Comparison of ENCODE assay signal across 8 mouse cellular contexts in the genomic region with DNA sequence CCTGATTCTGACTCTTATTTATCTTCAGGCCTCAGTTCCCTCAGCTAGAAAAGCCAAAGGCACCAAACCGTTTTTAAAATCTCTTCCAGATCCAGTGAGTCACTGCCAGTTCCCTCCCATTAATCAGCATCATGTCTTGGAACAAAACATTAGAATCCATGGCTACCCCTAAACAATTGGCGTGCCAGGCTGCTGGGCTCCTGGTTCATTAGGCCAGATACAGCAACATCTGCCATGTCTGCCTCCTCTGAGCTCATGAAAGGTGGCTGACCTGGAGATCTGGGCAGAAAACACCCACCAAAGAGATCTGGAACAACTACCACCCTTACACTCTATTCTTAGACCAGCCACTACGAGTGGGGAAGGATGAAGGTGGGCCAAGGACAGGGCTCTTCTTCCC. TPM values are rescaled to one million over a fixed set of nuclear protein-coding genes. Genes with fewer than 3 reads are reported as not detected.
DNase-seq lines count a peak whose midpoint lies in the region; ATAC-seq and TF ChIP-seq lines count a peak whose summit lies in the region.
"Had no signal": no experiment of that assay in that cellular context is flagged by ENCODE, and none has a peak within 500 bp of the region (broad histone marks: within the 10 kb centered on the region; RNA-seq: fewer than 3 reads in every experiment).

No protein-coding gene starts in this region.

- no peak overlapping the region for H3K27ac ChIP-seq in limb, embryonic 12.5 days
- no peak overlapping the region for H3K27ac ChIP-seq in stomach, embryonic 16.5 days (ENCODE audit: low read length)

- no peaks in the 10 kb centered on the region for H3K9me3 ChIP-seq in E14TG2a.4 (ENCODE audit: low read length)
- H3K9me3 ChIP-seq in limb, embryonic 12.5 days: no peaks in the 10 kb centered on the region
- no peaks in the 10 kb centered on the region for H3K9me3 ChIP-seq in stomach, embryonic 16.5 days (replicated peaks; ENCODE audit: control insufficient read depth, low read length)

- H3K4me1 ChIP-seq in E14TG2a.4 (replicated peaks; ENCODE audit: low read depth, low read length): peaks cover 65% of the 10 kb centered on the region
- peaks cover 10% of the 10 kb centered on the region for H3K4me1 ChIP-seq in limb, embryonic 12.5 days (replicated peaks)
- H3K4me1 ChIP-seq in stomach, embryonic 16.5 days (ENCODE audit: control insufficient read depth, insufficient read depth, low read length): peaks cover 11% of the 10 kb centered on the region

- 78% methylated on average over 3 of the region's 3 CpGs for WGBS in limb, embryonic 12.5 days
- 56% methylated on average over 3 of the region's 3 CpGs for WGBS in stomach, embryonic 16.5 days

- no peaks in the 10 kb centered on the region for H3K27me3 ChIP-seq in E14TG2a.4 (ENCODE audit: insufficient read depth, low read length)
- H3K27me3 ChIP-seq in limb, embryonic 12.5 days: no peaks in the 10 kb centered on the region
- H3K27me3 ChIP-seq in stomach, embryonic 16.5 days (ENCODE audit: control insufficient read depth, insufficient read depth, low read length): no peaks in the 10 kb centered on the region

- no peak for TF ChIP-seq CTCF in E14TG2a.4 (conservative IDR thresholded peaks at IDR 0.05; ENCODE audit: low read length)

- H3K4me3 ChIP-seq in E14TG2a.4 (replicated peaks; ENCODE audit: low read length): peak overlapping the region; percentile 98
- H3K4me3 ChIP-seq in limb, embryonic 12.5 days (replicated peaks): peak overlapping the region; percentile 79
- H3K4me3 ChIP-seq in stomach, embryonic 16.5 days (replicated peaks; ENCODE audit: low read length): peak overlapping the region; percentile 74; the same call in 1 of the 2 replicates

- ATAC-seq in limb, embryonic 12.5 days (ENCODE audit: insufficient number of reproducible peaks, insufficient read depth, low FRiP score, low TSS enrichment, low read depth): no peak
- no peak for ATAC-seq in stomach, embryonic 16.5 days (ENCODE audit: insufficient read depth, low FRiP score)

- peak overlapping the region; percentile 81 for H3K4me2 ChIP-seq in limb, embryonic 12.5 days
- H3K4me2 ChIP-seq in stomach, embryonic 16.5 days (ENCODE audit: low read depth, low read length): peak overlapping the region; percentile 91

- peak; percentile 94 for DNase-seq in MN1 (ENCODE audit: low spot score)
- peak; percentile 73 to 82 for DNase-seq in heart, adult 18-20 months
- no peak for DNase-seq in embryo, embryonic 9.5 days (ENCODE audit: extremely low spot score)
- no peak for DNase-seq in layer of hippocampus, postnatal 14 days (ENCODE audit: low spot score in 2 of 2)

- peaks cover 44% of the 10 kb centered on the region for H3K36me3 ChIP-seq in E14TG2a.4 (ENCODE audit: insufficient read depth, low read length)
- H3K36me3 ChIP-seq in limb, embryonic 12.5 days: peaks cover 34% of the 10 kb centered on the region
- H3K36me3 ChIP-seq in stomach, embryonic 16.5 days (ENCODE audit: control insufficient read depth, insufficient read depth, low read length): peaks cover 7% of the 10 kb centered on the region; the same call in 1 of the 2 replicates

- H3K9ac ChIP-seq in limb, embryonic 12.5 days (replicated peaks): peak overlapping the region; percentile 79; the same call in 1 of the 2 replicates
- H3K9ac ChIP-seq in stomach, embryonic 16.5 days (ENCODE audit: low read length): peak overlapping the region; percentile 79

RNA-seq across cellular contexts. Expression of a gene that starts 1.3 kb away (rescaled TPM):
- 100 to 1,000 TPM; 203 to 216 TPM for total RNA-seq in heart, adult 18-20 months (2021)
- 10.2 TPM in 2 replicates for polyA plus RNA-seq in limb, embryonic 12.5 days (2016; fragmentation: Nextera tagmentation; extraction: Ambion mirVana)
- polyA plus RNA-seq in stomach, embryonic 16.5 days (2015; fragmentation: Nextera tagmentation; extraction: Ambion mirVana): 11.6 and 12.1 TPM in 2 replicates
- total RNA-seq in layer of hippocampus, postnatal 14 days (2021): 10 to 100 TPM; 17.8 to 20.5 TPM

RNA-seq across cellular contexts. Expression of a gene that starts 21.0 kb away (rescaled TPM):
- total RNA-seq in heart, adult 18-20 months (2021): not detected
- polyA plus RNA-seq in limb, embryonic 12.5 days (2016; fragmentation: Nextera tagmentation; extraction: Ambion mirVana): not detected in 2 replicates
- polyA plus RNA-seq in stomach, embryonic 16.5 days (2015; fragmentation: Nextera tagmentation; extraction: Ambion mirVana): not detected in 2 replicates
- not detected for total RNA-seq in layer of hippocampus, postnatal 14 days (2021)
- polyA plus RNA-seq: embryonic facial prominence, embryonic 11.5 days had no signal

RNA-seq across cellular contexts. Expression of a gene that starts 32.9 kb away (rescaled TPM):
- not detected for total RNA-seq in heart, adult 18-20 months (2021)
- 0.40 and 0.59 TPM in 2 replicates for polyA plus RNA-seq in limb, embryonic 12.5 days (2016; fragmentation: Nextera tagmentation; extraction: Ambion mirVana)
- 5.2 and 5.3 TPM in 2 replicates for polyA plus RNA-seq in stomach, embryonic 16.5 days (2015; fragmentation: Nextera tagmentation; extraction: Ambion mirVana)
- total RNA-seq in layer of hippocampus, postnatal 14 days (2021): 10 to 100 TPM; 76.6 to 80.3 TPM

RNA-seq across cellular contexts. Expression of a gene that starts 35.5 kb away (rescaled TPM):
- total RNA-seq in heart, adult 18-20 months (2021): not detected
- polyA plus RNA-seq in limb, embryonic 12.5 days (2016; fragmentation: Nextera tagmentation; extraction: Ambion mirVana): 0.23 TPM in 1 of 2 replicates, not detected in the other
- 34.1 and 41.4 TPM in 2 replicates for polyA plus RNA-seq in stomach, embryonic 16.5 days (2015; fragmentation: Nextera tagmentation; extraction: Ambion mirVana)
- not detected for total RNA-seq in layer of hippocampus, postnatal 14 days (2021)
- polyA plus RNA-seq: embryonic facial prominence, embryonic 11.5 days had no signal

RNA-seq across cellular contexts. Expression of a gene that starts 46.6 kb away (rescaled TPM):
- total RNA-seq in heart, adult 18-20 months (2021): 10 to 100 TPM; 17.5 to 30.0 TPM
- polyA plus RNA-seq in limb, embryonic 12.5 days (2016; fragmentation: Nextera tagmentation; extraction: Ambion mirVana): 85.1 and 91.8 TPM in 2 replicates
- 79.0 and 86.1 TPM in 2 replicates for polyA plus RNA-seq in stomach, embryonic 16.5 days (2015; fragmentation: Nextera tagmentation; extraction: Ambion mirVana)
- 10 to 100 TPM; 17.8 to 19.5 TPM for total RNA-seq in layer of hippocampus, postnatal 14 days (2021)

Comparison
In these comparisons a context has a peak if more than half of its experiments do, and no peak if none do; other contexts are left out.
1. DNase-seq: peak in MN1 (single experiment) and heart, adult 18-20 months (2 of 2); none in embryo, embryonic 9.5 days (single experiment) and layer of hippocampus, postnatal 14 days (0 of 2).
2. RNA of a gene that starts 1.3 kb away (total RNA-seq): 203 to 216 TPM in heart, adult 18-20 months; 17.8 to 20.5 TPM in layer of hippocampus, postnatal 14 days; every median in the first group is over 4 times any median in the second.
3. RNA of a gene that starts 32.9 kb away (total RNA-seq): 76.6 to 80.3 TPM in layer of hippocampus, postnatal 14 days; not detected in heart, adult 18-20 months; every median in the first group is over 10 times any median in the second.
4. Peak in every context shown above with its lines, with median percentiles within 50 percentile points of each other: H3K4me3 ChIP-seq.